Mouse (Mus musculus) midbrain, embryonic 11.5 days (tissue): ENCODE measurements at regions not wholly inside any gene's neighbourhood (a gene's known extent, or its start where the extent isn't known, plus 50 kb on each side); places are given as distances from the start of the nearest gene placed in this dataset.

Experiments
- ATAC-seq: fragments of 200-750 bp; cut with Nextera tagmentation; 2 replicates; pipeline ENCODE4 v1.8.0; 2017; ENCODE audit warnings: moderate TSS enrichment, moderate library complexity; ENCODE audit not compliant: low FRiP score
- DNase-seq: peaks from one replicate; pipeline ENCODE4 v3.0.0; 2015; ENCODE audit warnings: low spot score; ENCODE audit errors: missing footprints
- H3K27ac ChIP-seq: fragments of 300-500 bp; sonication (generic); 2 replicates; pipeline ENCODE4 v1.5.1; 2014; ENCODE audit warnings: low read depth, low read length
- H3K27me3 ChIP-seq: fragments of 300-500 bp; sonication (generic); 2 replicates; pipeline ENCODE4 v1.6.1; 2014; ENCODE audit warnings: mild to moderate bottlenecking, low read length, moderate library complexity, mixed read lengths; ENCODE audit not compliant: control insufficient read depth, insufficient read depth
- H3K36me3 ChIP-seq: fragments of 300-500 bp; sonication (generic); 2 replicates; pipeline ENCODE4 v1.6.1; 2014; ENCODE audit warnings: mild to moderate bottlenecking, low read length, moderate library complexity, mixed read lengths; ENCODE audit not compliant: control insufficient read depth, insufficient read depth
- H3K4me1 ChIP-seq: fragments of 300-500 bp; sonication (generic); 2 replicates; pipeline ENCODE4 v1.6.1; 2014; ENCODE audit warnings: low read length; ENCODE audit not compliant: control insufficient read depth, insufficient read depth
- H3K4me2 ChIP-seq: fragments of 300-500 bp; sonication (generic); 2 replicates; pipeline ENCODE4 v1.6.1; 2014; ENCODE audit warnings: mild to moderate bottlenecking, moderate library complexity
- H3K4me3 ChIP-seq: fragments of 300-500 bp; sonication (generic); 2 replicates; pipeline ENCODE4 v1.5.1; 2014; ENCODE audit warnings: low read depth, low read length
- H3K9ac ChIP-seq: fragments of 300-500 bp; sonication (generic); 2 replicates; pipeline ENCODE4 v1.6.1; 2014; ENCODE audit warnings: low read length
- H3K9me3 ChIP-seq: fragments of 300-500 bp; sonication (generic); 2 replicates; pipeline ENCODE4 v1.6.1; 2016; ENCODE audit warnings: low read length; ENCODE audit not compliant: control insufficient read depth
- WGBS: fragments of 180-500 bp; shearing (Covaris S2); extraction: QIAGEN DNeasy Blood & Tissue Kit; methylation state at CpG from one replicate; pipeline ENCODE4 v1.1.7; 2014; 5-methylcytosine and 5-hydroxymethylcytosine counted together

GRCm38 (mm10) chr1:119364901-119365300, 57.1 kb downstream of the Inhbb start:
- Histone ChIP-seq H3K27me3 (no peaks in the 10 kb centered on the region), H3K4me2 (no peak overlapping the region), H3K36me3 (no peaks in the 10 kb centered on the region), H3K27ac (no peak overlapping the region), H3K4me3 (no peak overlapping the region), H3K4me1 (no peaks in the 10 kb centered on the region), H3K9ac (no peak overlapping the region), H3K9me3 (no peaks in the 10 kb centered on the region)
- no peak for ATAC-seq
- DNase-seq = peak; percentile 10

- H3K4me1 ChIP-seq = no peaks in the 10 kb centered on the region
- no peak overlapping the region for H3K4me3 ChIP-seq
- no peak overlapping the region for H3K4me2 ChIP-seq
- H3K9ac ChIP-seq = no peak overlapping the region
- H3K36me3 ChIP-seq = no peaks in the 10 kb centered on the region
- H3K9me3 ChIP-seq = no peaks in the 10 kb centered on the region
- H3K27me3 ChIP-seq = no peaks in the 10 kb centered on the region
- peak; percentile 54 for DNase-seq
- ATAC-seq = no peak
- 80% methylated on average over 1 of the region's 1 CpGs for WGBS
- H3K27ac ChIP-seq = no peak overlapping the region
Observed at GRCm38 (mm10) chr1:119358096-119358495, 64.0 kb downstream of the Inhbb start.

GRCm38 (mm10) chr1:119356916-119357315, 65.1 kb downstream of the Inhbb start:
- H3K9ac ChIP-seq = no peak overlapping the region
- no peak overlapping the region for H3K4me3 ChIP-seq
- DNase-seq (no peak), ATAC-seq (no peak)
- no peaks in the 10 kb centered on the region; the same call in 1 of the 2 replicates for H3K9me3 ChIP-seq
- H3K4me1 ChIP-seq = no peaks in the 10 kb centered on the region
- no peak overlapping the region for H3K4me2 ChIP-seq
- WGBS = 50% methylated on average over 1 of the region's 1 CpGs
- H3K36me3 ChIP-seq = no peaks in the 10 kb centered on the region
- no peaks in the 10 kb centered on the region for H3K27me3 ChIP-seq
- H3K27ac ChIP-seq = no peak overlapping the region

- no peak for DNase-seq
- Histone ChIP-seq H3K9ac (no peak overlapping the region), H3K36me3 (no peaks in the 10 kb centered on the region), H3K27ac (no peak overlapping the region), H3K4me2 (no peak overlapping the region), H3K9me3 (no peaks in the 10 kb centered on the region; the same call in 1 of the 2 replicates), H3K27me3 (no peaks in the 10 kb centered on the region), H3K4me1 (no peaks in the 10 kb centered on the region), H3K4me3 (no peak overlapping the region)
- WGBS = 83% methylated on average over 5 of the region's 5 CpGs
- no peak for ATAC-seq
Observed at GRCm38 (mm10) chr1:119355456-119355855, 66.6 kb downstream of the Inhbb start.

GRCm38 (mm10) chr1:119351567-119351966, 70.5 kb downstream of the Inhbb start:
- Histone ChIP-seq H3K4me2 (no peak overlapping the region), H3K9ac (no peak overlapping the region), H3K27me3 (no peaks in the 10 kb centered on the region), H3K4me3 (no peak overlapping the region), H3K4me1 (peaks cover 3% of the 10 kb centered on the region; the same call in 1 of the 2 replicates), H3K9me3 (no peaks in the 10 kb centered on the region; the same call in 1 of the 2 replicates), H3K36me3 (no peaks in the 10 kb centered on the region), H3K27ac (no peak overlapping the region)
- ATAC-seq (no peak), DNase-seq (peak; percentile 62)
- WGBS = 73% methylated on average over 8 of the region's 8 CpGs

GRCm38 (mm10) chr1:119350846-119351245, 71.2 kb downstream of the Inhbb start:
- H3K27ac ChIP-seq = no peak overlapping the region
- no peak overlapping the region for H3K4me2 ChIP-seq
- H3K4me1 ChIP-seq = peaks cover 3% of the 10 kb centered on the region; the same call in 1 of the 2 replicates
- H3K27me3 ChIP-seq = no peaks in the 10 kb centered on the region
- no peak overlapping the region for H3K4me3 ChIP-seq
- no peaks in the 10 kb centered on the region; the same call in 1 of the 2 replicates for H3K9me3 ChIP-seq
- 93% methylated on average over 4 of the region's 4 CpGs for WGBS
- no peaks in the 10 kb centered on the region for H3K36me3 ChIP-seq
- peak; percentile 75 for DNase-seq
- H3K9ac ChIP-seq = no peak overlapping the region
- ATAC-seq = no peak

GRCm38 (mm10) chr1:119350296-119350695, 71.8 kb downstream of the Inhbb start:
- ATAC-seq = no peak

GRCm38 (mm10) chr1:119348456-119349208, 73.4 kb downstream of the Inhbb start:
- H3K4me3 ChIP-seq = no peak overlapping the region
- H3K36me3 ChIP-seq = no peaks in the 10 kb centered on the region
- H3K4me1 ChIP-seq = peaks cover 3% of the 10 kb centered on the region; the same call in 1 of the 2 replicates
- WGBS = 19% methylated on average over 18 of the region's 18 CpGs
- no peak overlapping the region for H3K27ac ChIP-seq
- ATAC-seq (no peak), DNase-seq (peak; percentile 90)
- H3K4me2 ChIP-seq = no peak overlapping the region
- no peaks in the 10 kb centered on the region; the same call in 1 of the 2 replicates for H3K9me3 ChIP-seq
- no peak overlapping the region for H3K9ac ChIP-seq
- H3K27me3 ChIP-seq = no peaks in the 10 kb centered on the region

More at GRCm38 (mm10) chr1:119350296-119350695, 71.8 kb downstream of the Inhbb start:
- Histone ChIP-seq H3K4me1 (peaks cover 3% of the 10 kb centered on the region; the same call in 1 of the 2 replicates), H3K36me3 (no peaks in the 10 kb centered on the region), H3K9ac (no peak overlapping the region), H3K27me3 (no peaks in the 10 kb centered on the region), H3K4me3 (no peak overlapping the region), H3K4me2 (no peak overlapping the region), H3K27ac (no peak overlapping the region), H3K9me3 (no peaks in the 10 kb centered on the region; the same call in 1 of the 2 replicates)
- WGBS = 94% methylated on average over 7 of the region's 7 CpGs
- peak; percentile 72 for DNase-seq

- H3K4me2 ChIP-seq = no peak overlapping the region
- 80% methylated on average over 1 of the region's 1 CpGs for WGBS
- H3K36me3 ChIP-seq = no peaks in the 10 kb centered on the region
- H3K4me3 ChIP-seq = no peak overlapping the region
- no peak overlapping the region for H3K9ac ChIP-seq
- H3K27me3 ChIP-seq = no peaks in the 10 kb centered on the region
- DNase-seq (no peak), ATAC-seq (no peak)
- no peaks in the 10 kb centered on the region; the same call in 1 of the 2 replicates for H3K9me3 ChIP-seq
- H3K4me1 ChIP-seq = peaks cover 3% of the 10 kb centered on the region; the same call in 1 of the 2 replicates
- H3K27ac ChIP-seq = no peak overlapping the region
Observed at GRCm38 (mm10) chr1:119347749-119348148, 74.3 kb downstream of the Inhbb start.
